Mouse (Mus musculus) intestine, embryonic 15.5 days (tissue): ENCODE results near the gene Ryr3. TPM values are rescaled to one million over a fixed set of nuclear protein-coding genes. Genes with fewer than 3 reads are reported as not detected.

Source experiments
- ATAC-seq: fragments of 200-750 bp; cut with Nextera tagmentation; 2 replicates; pipeline ENCODE4 v1.8.0; 2017; ENCODE audit warnings: moderate TSS enrichment, moderate library complexity
- H3K27ac ChIP-seq: fragments of 300-500 bp; sonication (generic); 2 replicates; pipeline ENCODE4 v1.5.1; 2015; ENCODE audit warnings: mild to moderate bottlenecking, inconsistent platforms
- H3K27me3 ChIP-seq: fragments of 300-500 bp; sonication (generic); replicated peaks from 2 replicates; pipeline ENCODE4 v1.6.1; 2015; ENCODE audit warnings: inconsistent platforms
- H3K36me3 ChIP-seq: fragments of 300-500 bp; sonication (generic); 2 replicates; pipeline ENCODE4 v1.6.1; 2015; ENCODE audit warnings: inconsistent platforms
- H3K4me1 ChIP-seq: fragments of 300-500 bp; sonication (generic); replicated peaks from 2 replicates; pipeline ENCODE4 v1.6.1; 2015; ENCODE audit warnings: inconsistent platforms
- H3K4me2 ChIP-seq: fragments of 300-500 bp; sonication (generic); replicated peaks from 2 replicates; pipeline ENCODE4 v1.6.1; 2015; ENCODE audit warnings: mild to moderate bottlenecking, inconsistent platforms
- H3K4me3 ChIP-seq: fragments of 300-500 bp; sonication (generic); replicated peaks from 2 replicates; pipeline ENCODE4 v1.5.1; 2015; ENCODE audit warnings: inconsistent platforms
- H3K9ac ChIP-seq: fragments of 300-500 bp; sonication (generic); 2 replicates; pipeline ENCODE4 v1.6.1; 2015; ENCODE audit warnings: inconsistent platforms
- H3K9me3 ChIP-seq: fragments of 300-500 bp; sonication (generic); 2 replicates; pipeline ENCODE4 v1.6.1; 2016; ENCODE audit warnings: inconsistent platforms
- WGBS: fragments of 180-500 bp; shearing (Covaris S2); methylation state at CpG from one replicate; pipeline ENCODE4 v1.1.7; 2015; 5-methylcytosine and 5-hydroxymethylcytosine counted together
- polyA plus RNA-seq: library from polyadenylated mRNA; unstranded; fragments of >200 nt; fragmentation: Nextera tagmentation; extraction: Ambion mirVana; gene quantifications from 2 replicates; pipeline ENCODE4 v1.2.1, GENCODE M21; 2015

Ryr3 gene
- polyA plus RNA-seq, 1 experiment from 2014 or later = 1.5 TPM

- WGBS = 63% methylated on average over 4 of the region's 4 CpGs
- Histone ChIP-seq H3K36me3 (no peaks in the 10 kb centered on the region), H3K27ac (no peak overlapping the region), H3K9me3 (no peaks in the 10 kb centered on the region), H3K4me3 (no peak overlapping the region), H3K4me2 (no peak overlapping the region), H3K4me1 (no peaks in the 10 kb centered on the region), H3K9ac (no peak overlapping the region), H3K27me3 (no peaks in the 10 kb centered on the region)
- no peak for ATAC-seq
These were observed 456.2 kb downstream of the Ryr3 start for GRCm38 (mm10) chr2:112760692-112761091.

DNA sequence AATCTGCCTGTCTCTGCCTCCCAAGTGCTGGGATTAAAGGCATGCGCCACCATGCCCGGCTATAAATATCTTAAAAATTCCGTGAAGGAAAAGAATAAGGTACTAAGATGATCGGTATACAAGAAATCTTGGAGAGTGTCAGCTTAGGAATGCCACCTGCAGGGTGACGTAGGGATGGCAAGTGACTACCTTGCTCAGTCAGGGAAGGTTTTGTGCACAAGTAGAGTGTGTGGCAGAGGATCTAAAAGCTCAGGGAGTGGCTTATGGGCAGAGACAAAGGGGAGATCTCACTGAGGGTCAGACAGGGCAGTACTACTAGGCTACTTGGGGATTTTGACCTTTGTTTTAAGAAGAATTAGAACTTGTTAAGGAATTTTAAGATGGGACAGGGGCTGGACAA, 457.2 kb downstream of the Ryr3 start:
- Histone ChIP-seq H3K9ac (no peak overlapping the region), H3K36me3 (no peaks in the 10 kb centered on the region), H3K4me3 (no peak overlapping the region), H3K9me3 (no peaks in the 10 kb centered on the region), H3K4me1 (no peaks in the 10 kb centered on the region), H3K27me3 (no peaks in the 10 kb centered on the region), H3K27ac (no peak overlapping the region), H3K4me2 (no peak overlapping the region)
- WGBS = 75% methylated on average over 5 of the region's 5 CpGs
- no peak for ATAC-seq

- Histone ChIP-seq H3K27ac (no peak overlapping the region), H3K27me3 (no peaks in the 10 kb centered on the region), H3K4me3 (no peak overlapping the region), H3K36me3 (no peaks in the 10 kb centered on the region), H3K4me1 (no peaks in the 10 kb centered on the region), H3K9ac (no peak overlapping the region), H3K9me3 (no peaks in the 10 kb centered on the region), H3K4me2 (no peak overlapping the region)
- 94% methylated on average over 2 of the region's 2 CpGs for WGBS
- ATAC-seq = no peak
These were observed 458.2 kb downstream of the Ryr3 start for GRCm38 (mm10) chr2:112758732-112759131.

- no peaks in the 10 kb centered on the region for H3K9me3 ChIP-seq
- no peaks in the 10 kb centered on the region for H3K4me1 ChIP-seq
- H3K4me2 ChIP-seq = no peak overlapping the region
- ATAC-seq = no peak
- WGBS = 66% methylated on average over 4 of the region's 4 CpGs
- no peak overlapping the region for H3K4me3 ChIP-seq
- H3K9ac ChIP-seq = no peak overlapping the region
- no peaks in the 10 kb centered on the region for H3K36me3 ChIP-seq
- H3K27me3 ChIP-seq = no peaks in the 10 kb centered on the region
- H3K27ac ChIP-seq = no peak overlapping the region
These were observed 463.6 kb downstream of the Ryr3 start for GRCm38 (mm10) chr2:112753316-112753715.

GRCm38 (mm10) chr2:112751416-112751815, 465.5 kb downstream of the Ryr3 start:
- no peak for ATAC-seq
- Histone ChIP-seq H3K27me3 (no peaks in the 10 kb centered on the region), H3K9me3 (no peaks in the 10 kb centered on the region), H3K4me3 (no peak overlapping the region), H3K27ac (no peak overlapping the region), H3K4me1 (no peaks in the 10 kb centered on the region), H3K4me2 (no peak overlapping the region), H3K9ac (no peak overlapping the region), H3K36me3 (no peaks in the 10 kb centered on the region)
- WGBS = 68% methylated on average over 5 of the region's 5 CpGs

DNA sequence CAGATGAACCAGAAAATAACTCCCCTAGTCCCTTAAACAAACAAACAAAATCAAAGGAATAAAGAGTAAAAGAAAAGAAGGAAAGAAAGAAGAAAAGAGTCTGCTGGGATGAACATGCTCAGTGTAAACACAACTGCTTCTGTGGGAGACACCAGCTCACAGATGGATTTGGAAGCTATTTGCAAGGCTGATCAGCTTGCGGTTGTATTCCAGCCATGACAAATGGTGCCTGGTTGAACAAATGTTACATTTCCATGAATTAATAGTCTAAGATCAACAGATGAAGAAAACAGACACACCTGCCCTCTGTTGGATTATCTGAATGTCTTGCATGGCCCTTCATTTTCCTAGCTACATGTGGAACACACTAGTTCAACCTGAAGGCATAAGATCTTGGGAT, 468.4 kb downstream of the Ryr3 start:
- no peak overlapping the region for H3K4me3 ChIP-seq
- H3K9me3 ChIP-seq = no peaks in the 10 kb centered on the region
- no peak overlapping the region for H3K9ac ChIP-seq
- H3K27me3 ChIP-seq = no peaks in the 10 kb centered on the region
- no peaks in the 10 kb centered on the region for H3K36me3 ChIP-seq
- no peak for ATAC-seq
- H3K27ac ChIP-seq = no peak overlapping the region
- 89% methylated on average over 1 of the region's 1 CpGs for WGBS
- H3K4me1 ChIP-seq = no peaks in the 10 kb centered on the region
- no peak overlapping the region for H3K4me2 ChIP-seq

DNA sequence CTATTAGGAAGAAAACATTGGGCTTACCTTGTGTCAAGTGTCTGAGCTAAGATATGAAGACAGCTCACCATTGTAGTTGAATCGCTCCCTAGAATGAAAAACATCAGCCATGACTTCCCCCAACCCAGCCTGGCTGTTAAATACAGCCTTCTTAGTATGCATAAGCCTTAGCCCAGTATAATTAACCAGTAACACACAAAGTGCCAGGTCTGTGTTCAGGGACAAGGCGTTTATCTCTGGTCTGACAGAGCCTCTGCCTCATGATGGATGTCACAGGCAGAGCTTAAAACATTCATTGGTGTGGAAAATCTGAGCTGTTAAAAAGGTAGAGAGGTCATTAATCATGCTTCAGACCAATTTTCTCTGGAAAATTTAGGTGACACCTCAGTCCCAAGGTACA, 484.0 kb downstream of the Ryr3 start:
- no peak for ATAC-seq
- no peak overlapping the region for H3K27ac ChIP-seq
- 55% methylated on average over 2 of the region's 2 CpGs for WGBS
- H3K27me3 ChIP-seq = no peaks in the 10 kb centered on the region
- H3K36me3 ChIP-seq = no peaks in the 10 kb centered on the region
- no peak overlapping the region for H3K4me3 ChIP-seq
- H3K4me1 ChIP-seq = no peaks in the 10 kb centered on the region
- H3K4me2 ChIP-seq = no peak overlapping the region
- no peaks in the 10 kb centered on the region for H3K9me3 ChIP-seq
- no peak overlapping the region for H3K9ac ChIP-seq

DNA sequence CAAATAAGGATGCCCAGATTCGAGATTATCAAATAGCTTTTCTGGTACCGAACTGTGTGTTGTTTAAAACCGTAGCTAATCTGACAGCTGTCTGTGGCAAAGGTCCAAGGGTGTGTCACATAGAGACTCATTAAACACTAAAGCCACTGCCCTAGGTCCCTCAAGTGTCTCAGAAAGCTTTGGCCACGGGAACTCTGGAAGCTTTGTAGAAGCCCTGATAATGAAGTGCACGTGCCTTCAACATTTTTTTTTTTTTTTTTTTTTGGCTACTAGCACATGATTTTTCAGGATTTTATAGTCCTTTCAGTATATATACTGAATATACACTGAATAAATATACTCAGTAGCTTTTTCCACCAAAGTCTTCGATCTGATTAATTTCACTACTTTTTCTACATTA, 489.1 kb downstream of the Ryr3 start:
- no peak overlapping the region for H3K4me2 ChIP-seq
- H3K36me3 ChIP-seq = no peaks in the 10 kb centered on the region
- ATAC-seq = no peak
- no peaks in the 10 kb centered on the region for H3K27me3 ChIP-seq
- H3K4me3 ChIP-seq = no peak overlapping the region
- H3K27ac ChIP-seq = no peak overlapping the region
- no peak overlapping the region for H3K9ac ChIP-seq
- no peaks in the 10 kb centered on the region for H3K4me1 ChIP-seq
- H3K9me3 ChIP-seq = no peaks in the 10 kb centered on the region
- 64% methylated on average over 6 of the region's 6 CpGs for WGBS

DNA sequence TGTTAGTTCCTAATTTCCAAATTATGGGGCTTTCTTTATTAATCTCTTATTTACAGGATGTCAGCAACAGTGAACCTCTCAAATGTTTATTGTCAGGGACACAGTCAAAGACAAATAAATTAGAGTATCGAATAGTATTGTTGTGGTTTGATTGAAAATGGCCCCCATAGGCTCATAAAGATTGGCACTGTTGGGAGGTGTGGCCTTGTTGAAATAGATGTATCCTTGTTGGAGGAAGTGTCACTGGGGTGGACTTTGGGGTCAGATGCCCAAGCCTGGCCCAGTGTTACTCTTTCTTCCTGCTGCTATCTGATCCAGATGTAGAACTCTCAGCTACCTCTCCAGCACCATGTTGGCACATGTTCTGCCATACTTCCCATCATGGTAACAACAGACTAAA, 495.7 kb downstream of the Ryr3 start:
- Histone ChIP-seq H3K27ac (no peak overlapping the region), H3K36me3 (no peaks in the 10 kb centered on the region), H3K4me3 (no peak overlapping the region), H3K9me3 (no peaks in the 10 kb centered on the region), H3K9ac (no peak overlapping the region), H3K4me2 (no peak overlapping the region), H3K4me1 (no peaks in the 10 kb centered on the region), H3K27me3 (no peaks in the 10 kb centered on the region)
- no peak for ATAC-seq
- 77% methylated on average over 1 of the region's 1 CpGs for WGBS

DNA sequence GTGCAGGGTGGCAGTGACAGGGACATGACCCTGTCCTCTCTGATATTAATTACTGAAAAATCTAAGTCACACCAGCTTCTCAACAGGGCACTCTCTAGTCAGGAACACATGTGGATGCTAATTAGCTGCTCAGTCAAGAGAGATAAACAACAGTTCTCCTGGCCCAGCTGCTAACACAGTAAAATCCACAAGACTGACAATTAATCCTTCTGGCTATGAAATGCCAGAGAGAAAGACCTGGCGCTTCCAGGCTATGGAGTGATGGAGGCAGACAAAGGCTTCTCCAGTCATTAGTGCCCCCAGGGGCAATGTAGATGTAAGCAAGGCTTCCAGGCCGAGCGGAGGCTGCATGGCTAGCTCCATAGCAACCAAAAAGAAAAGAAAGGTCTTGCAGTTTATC, 496.2 kb downstream of the Ryr3 start:
- H3K27me3 ChIP-seq = no peaks in the 10 kb centered on the region
- no peak overlapping the region for H3K4me3 ChIP-seq
- H3K9me3 ChIP-seq = no peaks in the 10 kb centered on the region
- H3K27ac ChIP-seq = no peak overlapping the region
- no peak overlapping the region for H3K4me2 ChIP-seq
- H3K4me1 ChIP-seq = no peaks in the 10 kb centered on the region
- WGBS = 39% methylated on average over 3 of the region's 3 CpGs
- no peaks in the 10 kb centered on the region for H3K36me3 ChIP-seq
- no peak overlapping the region for H3K9ac ChIP-seq
- ATAC-seq = no peak

DNA sequence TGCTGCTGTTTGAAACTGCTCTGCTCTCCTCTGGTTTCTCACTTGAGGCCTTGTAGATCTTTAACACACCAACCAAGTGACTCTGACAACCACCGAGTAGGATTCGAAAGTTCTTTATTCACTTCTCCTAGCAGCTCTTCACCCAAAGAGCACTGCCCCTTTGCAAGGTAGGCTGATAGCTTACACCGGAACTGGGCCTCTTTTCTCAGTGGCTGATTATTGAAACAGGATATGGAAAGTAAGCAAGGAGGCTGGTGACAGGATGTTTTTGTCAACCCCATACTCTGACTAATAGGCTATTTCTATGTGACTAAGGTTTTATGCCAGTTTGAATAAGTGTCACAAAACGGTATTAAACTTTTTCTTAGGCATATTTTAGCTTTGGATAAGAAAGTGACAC, 502.2 kb downstream of the Ryr3 start:
- Histone ChIP-seq H3K4me2 (no peak overlapping the region), H3K9me3 (no peaks in the 10 kb centered on the region), H3K4me1 (no peaks in the 10 kb centered on the region), H3K27ac (no peak overlapping the region), H3K9ac (no peak overlapping the region), H3K36me3 (no peaks in the 10 kb centered on the region), H3K4me3 (no peak overlapping the region), H3K27me3 (no peaks in the 10 kb centered on the region)
- WGBS = 70% methylated on average over 4 of the region's 4 CpGs
- no peak for ATAC-seq

GRCm38 (mm10) chr2:112681817-112682216, 535.1 kb downstream of the Ryr3 start:
- no peak overlapping the region for H3K9ac ChIP-seq
- H3K27me3 ChIP-seq = no peaks in the 10 kb centered on the region
- no peaks in the 10 kb centered on the region for H3K4me1 ChIP-seq
- H3K27ac ChIP-seq = no peak overlapping the region
- H3K4me3 ChIP-seq = no peak overlapping the region
- ATAC-seq = no peak
- WGBS = 86% methylated on average over 5 of the region's 5 CpGs
- no peaks in the 10 kb centered on the region for H3K9me3 ChIP-seq
- H3K4me2 ChIP-seq = no peak overlapping the region
- H3K36me3 ChIP-seq = no peaks in the 10 kb centered on the region

- Histone ChIP-seq H3K4me1 (no peaks in the 10 kb centered on the region), H3K4me2 (no peak overlapping the region), H3K4me3 (no peak overlapping the region), H3K9ac (no peak overlapping the region), H3K9me3 (no peaks in the 10 kb centered on the region), H3K36me3 (no peaks in the 10 kb centered on the region), H3K27me3 (no peaks in the 10 kb centered on the region), H3K27ac (no peak overlapping the region)
- 75% methylated on average over 1 of the region's 1 CpGs for WGBS
- ATAC-seq = no peak
These were observed 539.6 kb downstream of the Ryr3 start for GRCm38 (mm10) chr2:112677246-112677645.

DNA sequence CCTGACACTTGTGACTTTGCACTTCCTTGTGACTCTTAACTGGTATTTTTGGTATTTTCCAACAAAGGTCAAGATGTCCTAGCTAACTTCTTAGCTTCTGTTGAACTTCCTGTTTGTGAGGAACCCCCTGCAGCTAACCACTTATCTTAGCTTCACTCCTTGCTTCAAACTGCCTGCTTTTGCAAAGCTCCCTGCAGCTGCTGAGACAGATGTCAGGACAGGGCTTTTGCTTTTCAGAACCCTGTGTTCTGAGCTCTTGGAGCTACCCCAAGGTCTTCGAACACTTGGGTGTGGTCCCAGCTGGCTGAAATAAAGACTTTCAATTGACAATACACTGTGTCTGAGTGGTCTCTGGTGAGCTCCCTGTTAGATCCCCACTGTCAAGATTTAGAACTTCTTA, 540.2 kb downstream of the Ryr3 start:
- 62% methylated on average over 1 of the region's 1 CpGs for WGBS
- H3K27ac ChIP-seq = no peak overlapping the region
- no peaks in the 10 kb centered on the region for H3K27me3 ChIP-seq
- no peaks in the 10 kb centered on the region for H3K4me1 ChIP-seq
- H3K4me2 ChIP-seq = no peak overlapping the region
- no peaks in the 10 kb centered on the region for H3K9me3 ChIP-seq
- H3K36me3 ChIP-seq = no peaks in the 10 kb centered on the region
- no peak overlapping the region for H3K4me3 ChIP-seq
- H3K9ac ChIP-seq = no peak overlapping the region
- ATAC-seq = no peak
